10 mouse cellular contexts compared by ENCODE assay signal in genomic region chr2:22588170-22588541, GRCm38 (mm10). TPM values are rescaled to one million over a fixed set of nuclear protein-coding genes. Genes with fewer than 3 reads are reported as not detected.
DNase-seq lines count a peak whose midpoint lies in the region; ATAC-seq and TF ChIP-seq lines count a peak whose summit lies in the region.
"Not testable (repeated sequence)": the region's sequence is repeated elsewhere in the genome, so short reads cannot be mapped to it uniquely, and the experiment has no call there.
"Had no signal": no experiment of that assay in that cellular context is flagged by ENCODE, and none has a peak within 500 bp of the region (broad histone marks: within the 10 kb centered on the region; RNA-seq: fewer than 3 reads in every experiment).

No protein-coding gene starts in this region.

- not testable (repeated sequence) for H3K36me3 ChIP-seq in embryonic facial prominence, embryonic 12.5 days; forebrain, postnatal 0 days (ENCODE audit: insufficient read depth); hindbrain, embryonic 13.5 days; lung, embryonic 14.5 days (ENCODE audit: insufficient read depth); midbrain, embryonic 16.5 days (ENCODE audit: control insufficient read depth, insufficient read depth, low read length); stomach, embryonic 15.5 days

- peak; percentile 81 for DNase-seq in MEL-GATA-1-ER (ENCODE audit: extremely low read depth, low read depth)
- DNase-seq in forebrain, postnatal 0 days; lung, embryonic 14.5 days: not testable (repeated sequence)
- DNase-seq in kidney, postnatal 14 days = peak; percentile 10

- ATAC-seq in embryonic facial prominence, embryonic 12.5 days (ENCODE audit: insufficient number of reproducible peaks, insufficient read depth, low FRiP score, low TSS enrichment) = peak; percentile 45
- ATAC-seq in forebrain, postnatal 0 days = peak; percentile 40
- ATAC-seq in hindbrain, embryonic 13.5 days (ENCODE audit: low FRiP score) = peak; percentile 58
- ATAC-seq in lung, embryonic 14.5 days (ENCODE audit: insufficient read depth) = peak; percentile 50
- ATAC-seq in midbrain, embryonic 16.5 days = peak; percentile 61
- ATAC-seq in stomach, embryonic 15.5 days (ENCODE audit: insufficient read depth, low FRiP score, low read depth) = peak; percentile 34

- TF ChIP-seq CTCF in forebrain, postnatal 0 days (IDR thresholded peaks at IDR 0.05; ENCODE audit: low read depth); lung, embryonic 14.5 days (IDR thresholded peaks at IDR 0.05; ENCODE audit: low read depth): not testable (repeated sequence)

- not testable (repeated sequence) for H3K9ac ChIP-seq in embryonic facial prominence, embryonic 12.5 days; forebrain, postnatal 0 days; hindbrain, embryonic 13.5 days; lung, embryonic 14.5 days; midbrain, embryonic 16.5 days (ENCODE audit: low read depth, low read length); stomach, embryonic 15.5 days

- not testable (repeated sequence) for H3K9me3 ChIP-seq in embryonic facial prominence, embryonic 12.5 days; forebrain, postnatal 0 days (ENCODE audit: low read length); hindbrain, embryonic 13.5 days; lung, embryonic 14.5 days (ENCODE audit: low read depth, low read length); midbrain, embryonic 16.5 days (replicated peaks; ENCODE audit: control insufficient read depth, low read length, poor library complexity, severe bottlenecking); stomach, embryonic 15.5 days

- H3K4me3 ChIP-seq in embryonic facial prominence, embryonic 12.5 days; forebrain, postnatal 0 days (ENCODE audit: low read depth, low read length); hindbrain, embryonic 13.5 days; lung, embryonic 14.5 days (ENCODE audit: low read depth, low read length); midbrain, embryonic 16.5 days (ENCODE audit: low read depth, low read length); stomach, embryonic 15.5 days (replicated peaks): not testable (repeated sequence)

- H3K4me2 ChIP-seq in embryonic facial prominence, embryonic 12.5 days (replicated peaks); forebrain, postnatal 0 days (ENCODE audit: low read depth); hindbrain, embryonic 13.5 days; lung, embryonic 14.5 days; midbrain, embryonic 16.5 days (ENCODE audit: low read length); stomach, embryonic 15.5 days: not testable (repeated sequence)

- not testable (repeated sequence) for H3K27ac ChIP-seq in embryonic facial prominence, embryonic 12.5 days; forebrain, postnatal 0 days (ENCODE audit: low read depth, low read length); hindbrain, embryonic 13.5 days; lung, embryonic 14.5 days (ENCODE audit: low read depth); midbrain, embryonic 16.5 days (ENCODE audit: low read length); stomach, embryonic 15.5 days

- 88% methylated on average over 5 of the region's 5 CpGs for WGBS in embryonic facial prominence, embryonic 12.5 days
- 83% methylated on average over 5 of the region's 5 CpGs for WGBS in forebrain, postnatal 0 days
- WGBS in hindbrain, embryonic 13.5 days = 89% methylated on average over 5 of the region's 5 CpGs
- 74% methylated on average over 5 of the region's 5 CpGs for WGBS in lung, embryonic 14.5 days
- WGBS in midbrain, embryonic 16.5 days = 91% methylated on average over 5 of the region's 5 CpGs
- 83% methylated on average over 5 of the region's 5 CpGs for WGBS in stomach, embryonic 15.5 days

- H3K27me3 ChIP-seq in embryonic facial prominence, embryonic 12.5 days; forebrain, postnatal 0 days (ENCODE audit: insufficient read depth, low read length); hindbrain, embryonic 13.5 days; lung, embryonic 14.5 days (ENCODE audit: insufficient read depth, low read length); midbrain, embryonic 16.5 days (ENCODE audit: control insufficient read depth, insufficient read depth, low read depth, low read length); stomach, embryonic 15.5 days (replicated peaks): not testable (repeated sequence)

- H3K4me1 ChIP-seq in embryonic facial prominence, embryonic 12.5 days; forebrain, postnatal 0 days (ENCODE audit: insufficient read depth); hindbrain, embryonic 13.5 days (replicated peaks); lung, embryonic 14.5 days (ENCODE audit: insufficient read depth); midbrain, embryonic 16.5 days (ENCODE audit: control insufficient read depth, insufficient read depth, low read length); stomach, embryonic 15.5 days: not testable (repeated sequence)

RNA-seq across cellular contexts. Expression of gene Gad2, which starts 33.8 kb away (rescaled TPM):
- polyA plus RNA-seq in embryonic facial prominence, embryonic 12.5 days (2016; fragmentation: Nextera tagmentation; extraction: Ambion mirVana) = 2.4 and 2.6 TPM in 2 replicates
- total RNA-seq in forebrain, postnatal 0 days (2014; rRNA removed) = 41.6 and 50.7 TPM in 2 replicates
- polyA plus RNA-seq in forebrain, postnatal 0 days (2015; fragmentation: Nextera tagmentation; extraction: Ambion mirVana) = 34.6 and 50.5 TPM in 2 replicates
- polyA plus RNA-seq in hindbrain, embryonic 13.5 days (2015; fragmentation: Nextera tagmentation; extraction: Ambion mirVana) = 62.9 and 68.3 TPM in 2 replicates
- 0.09 and 0.36 TPM in 2 replicates for polyA plus RNA-seq in lung, embryonic 14.5 days (2014; fragmentation: Nextera tagmentation; extraction: Ambion mirVana)
- polyA plus RNA-seq in midbrain, embryonic 16.5 days (2015; fragmentation: Nextera tagmentation; extraction: Ambion mirVana) = 64.1 TPM in 2 replicates
- 0.17 and 0.18 TPM in 2 replicates for polyA plus RNA-seq in stomach, embryonic 15.5 days (2015; fragmentation: Nextera tagmentation; extraction: Ambion mirVana)
- total RNA-seq: adrenal gland, postnatal 36 days; heart, adult 2 months had no signal
- polyA plus RNA-seq: heart, adult 2 months had no signal
